Mouse (Mus musculus): Measurements from ENCODE around the gene Lman2.
A peak's percentile ranks its signal among the peaks of the same experiment; 100 is the strongest.

Lman2 gene

DNA sequence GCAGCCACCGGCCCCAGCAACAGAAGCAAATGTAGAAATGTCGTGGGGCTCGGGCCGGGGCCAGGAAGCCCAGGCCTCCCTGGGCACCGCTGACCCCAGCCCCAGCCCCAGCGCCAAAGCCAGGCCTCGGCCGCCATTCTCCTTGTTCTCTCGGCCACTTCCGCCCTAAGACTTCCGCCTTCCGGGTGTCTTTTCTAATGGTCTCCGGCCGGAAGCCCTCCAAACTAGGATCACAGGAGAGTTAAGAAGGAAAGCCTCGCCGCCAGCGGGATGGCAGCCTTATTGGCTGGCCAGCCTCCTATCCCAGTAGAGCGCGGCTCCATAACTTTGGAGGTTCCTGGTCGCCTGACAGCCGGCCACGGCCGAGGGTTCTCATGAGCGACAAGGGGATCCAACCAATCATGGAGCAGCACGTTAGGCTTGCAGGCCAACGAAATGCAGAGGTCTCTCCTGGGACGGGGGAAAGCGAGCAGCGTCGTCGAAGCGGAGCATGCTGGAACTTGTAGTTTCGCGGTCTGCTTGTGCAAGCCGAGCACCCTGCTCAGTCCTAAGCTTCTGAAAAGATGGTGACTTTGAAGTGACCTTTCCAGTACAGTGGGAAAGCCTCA, at the start of gene Lman2:
Lman2 (minus strand) TSS at position 331 of the 608 bp plus-strand sequence.
- DNase-seq (ENCODE audit: low spot score), result peak; percentile 81

DNA sequence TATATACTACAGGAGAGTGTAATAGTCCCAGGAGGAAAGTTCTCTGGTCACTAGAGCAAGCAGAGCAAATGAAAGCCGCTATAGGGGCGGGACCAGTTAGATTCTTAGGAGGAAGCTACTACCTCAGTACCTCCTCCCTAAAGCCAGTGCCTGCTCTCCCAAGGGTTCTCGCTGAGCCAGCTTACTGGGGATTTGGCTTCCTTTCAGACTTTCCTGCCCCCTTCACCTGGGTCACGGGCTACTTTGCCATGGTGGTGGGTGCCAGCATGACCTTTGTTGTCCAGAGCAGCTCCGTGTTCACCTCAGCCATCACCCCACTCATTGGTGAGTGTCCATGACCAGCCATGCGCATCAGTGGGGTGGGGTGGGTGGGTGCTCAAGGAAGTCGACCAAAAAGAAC, 49.2 kb upstream of the Lman2 start:
- DNase-seq (ENCODE audit: low spot score), result no peak

GRCm38 (mm10) chr13:55408546-55409120, 46.0 kb upstream of the Lman2 start:
- DNase-seq (ENCODE audit: low spot score), result no peak

DNA sequence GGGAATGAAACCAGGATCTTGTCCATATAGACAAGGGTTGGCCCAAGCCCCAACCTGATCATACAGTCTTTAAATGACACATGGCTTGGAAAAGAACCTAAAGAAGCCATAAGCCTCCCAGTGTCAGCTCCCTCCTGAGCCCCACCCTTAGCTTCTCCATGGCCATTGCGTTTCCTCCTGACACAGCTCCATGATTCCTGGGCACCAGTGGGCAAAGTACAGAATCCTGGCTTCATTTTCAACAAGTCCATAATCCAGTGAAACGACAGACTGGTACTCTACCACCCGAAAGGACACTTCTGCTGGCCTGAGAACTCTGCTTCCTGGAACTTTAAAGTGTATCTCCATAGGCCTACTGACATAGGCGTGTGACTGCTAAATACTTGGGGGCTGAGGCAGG, 44.8 kb upstream of the Lman2 start:
- DNase-seq (ENCODE audit: low spot score), result no peak

DNA sequence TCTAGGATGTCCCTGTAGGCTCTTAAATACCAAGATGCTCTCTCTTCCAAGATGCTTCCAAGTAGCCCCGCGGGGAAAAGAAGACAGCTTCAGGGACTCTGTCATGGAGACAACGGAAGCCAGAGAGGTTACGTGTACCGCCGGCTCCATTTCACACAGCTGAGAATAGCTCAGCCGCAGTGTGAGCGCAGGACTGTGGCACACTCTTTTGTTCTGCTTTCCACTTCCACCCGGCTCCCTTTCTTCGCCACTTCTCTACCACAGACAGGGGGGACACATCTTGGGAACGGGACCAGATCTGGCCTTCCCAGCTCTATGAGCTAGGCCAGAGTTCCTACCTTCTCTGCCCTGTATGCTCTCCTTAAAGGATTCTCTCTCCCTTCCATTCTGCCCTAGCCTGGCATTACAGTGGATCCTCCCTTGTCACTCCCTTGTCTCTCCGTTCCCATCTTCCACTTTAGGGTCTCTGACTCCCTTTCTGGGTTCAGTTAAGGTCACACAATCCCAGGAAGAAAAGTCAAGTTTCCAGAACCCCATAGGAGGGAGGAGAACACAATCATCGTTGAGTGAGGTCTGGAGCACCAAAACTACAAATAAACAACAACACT, 43.3 kb upstream of the Lman2 start:
- DNase-seq (ENCODE audit: low spot score), result no peak

DNA sequence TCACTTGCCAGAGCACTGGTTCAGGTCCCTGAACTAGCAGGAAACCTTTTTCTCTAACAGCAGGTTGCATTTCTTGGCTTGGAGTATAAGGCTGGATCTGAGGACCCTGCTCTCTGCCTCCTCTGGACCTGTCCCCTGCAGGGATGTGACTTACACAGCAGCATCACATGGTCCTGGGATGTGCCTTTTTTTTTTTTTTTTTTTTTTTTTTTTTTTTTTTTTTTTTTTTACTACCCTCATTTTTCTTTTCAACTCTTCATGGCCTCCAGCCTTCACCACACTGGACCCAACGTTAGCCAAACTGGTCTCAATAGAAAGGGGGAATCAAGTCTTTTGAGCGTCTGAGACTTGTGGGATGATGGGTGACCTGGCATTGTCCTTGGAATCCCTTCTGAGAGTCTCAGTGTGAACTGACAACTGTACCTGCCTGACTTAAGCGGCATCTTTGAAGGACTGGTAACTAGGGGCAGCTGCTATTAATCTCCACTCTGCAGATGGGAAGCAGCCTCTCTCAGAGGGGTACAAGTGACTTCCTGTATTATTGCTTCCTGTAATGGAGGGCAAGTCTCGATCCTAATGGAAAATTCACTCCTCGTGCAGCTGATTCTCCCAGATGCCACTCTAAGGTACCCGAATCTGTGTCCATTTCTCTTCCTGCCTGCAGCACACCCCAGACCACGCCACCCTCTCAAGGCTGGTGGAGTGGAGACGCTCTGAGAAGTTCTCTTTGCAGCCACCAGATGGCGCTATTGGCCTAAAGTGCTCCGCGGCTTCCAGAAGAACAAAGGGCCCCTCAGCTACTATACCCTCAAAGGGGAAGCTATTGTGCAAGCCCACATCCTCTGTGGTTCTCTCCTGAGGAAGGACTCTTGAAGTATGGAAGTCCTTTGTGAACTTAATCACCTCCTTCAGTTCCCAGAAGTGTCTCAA, 42.5 kb upstream of the Lman2 start:
- peak; percentile 41 for DNase-seq (ENCODE audit: low spot score)

- DNase-seq (ENCODE audit: low spot score), result no peak
Measured at GRCm38 (mm10) chr13:55403935-55404852, 41.6 kb upstream of the Lman2 start.

GRCm38 (mm10) chr13:55403266-55403665, 40.7 kb upstream of the Lman2 start:
- DNase-seq (ENCODE audit: low spot score), result no peak

DNA sequence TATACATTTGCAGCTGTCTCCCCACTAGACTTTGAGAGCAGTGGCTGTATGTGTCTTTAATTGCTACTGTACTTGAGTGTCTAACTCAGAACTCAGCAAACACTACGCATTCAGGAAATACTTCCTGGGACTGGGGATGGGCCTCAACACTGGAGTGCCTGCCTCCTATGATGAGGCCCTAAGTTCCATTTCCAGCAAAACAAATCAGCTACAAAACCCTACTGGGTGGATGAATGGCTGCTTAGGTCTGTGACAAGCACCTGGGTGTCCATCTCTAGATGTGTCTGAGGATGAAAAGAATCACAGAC, 37.4 kb upstream of the Lman2 start:
- DNase-seq (ENCODE audit: low spot score), result no peak

DNA sequence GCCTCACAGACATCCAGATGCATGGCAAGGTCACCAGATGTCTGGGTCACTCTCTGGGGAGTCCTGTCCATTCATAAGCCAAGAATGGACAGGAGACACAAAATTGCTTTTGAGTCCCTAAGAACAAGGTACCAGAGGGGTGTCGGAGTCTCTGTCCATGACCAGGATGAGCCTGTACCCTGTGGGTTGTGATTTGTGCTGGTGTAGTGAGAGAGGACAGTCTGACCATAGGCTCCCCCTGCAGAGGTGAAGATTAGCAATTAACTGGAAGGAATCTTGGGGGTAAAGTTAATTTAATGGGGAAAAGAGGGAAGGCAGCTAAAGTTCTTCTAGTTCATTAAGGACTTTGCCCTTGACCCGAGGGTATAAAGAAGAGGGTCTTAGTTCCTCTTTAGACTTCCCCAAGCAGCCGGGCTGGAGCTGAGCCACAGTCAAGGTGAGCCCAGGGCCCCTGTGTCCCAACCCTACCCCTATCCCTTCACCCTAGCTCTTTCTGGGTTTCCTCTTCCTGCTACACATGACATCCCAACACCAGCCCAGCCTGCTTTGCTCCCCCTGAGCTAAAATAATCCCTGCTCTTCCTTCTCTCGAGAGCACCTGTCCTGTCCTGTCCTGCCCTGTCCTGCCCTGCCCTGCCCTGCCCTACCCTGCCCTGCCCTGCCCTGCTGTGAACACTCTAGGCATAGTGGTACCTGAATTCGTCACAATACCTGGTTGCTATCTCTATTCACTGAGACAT, 36.9 kb upstream of the Lman2 start:
- no peak for DNase-seq (ENCODE audit: low spot score)

- no peak for DNase-seq (ENCODE audit: low spot score)
Measured at GRCm38 (mm10) chr13:55398088-55398487, 35.5 kb upstream of the Lman2 start, which contains the start of gene Slc34a1. Gene Slc34a1, plus strand, starts transcription at chr13:55398187.

GRCm38 (mm10) chr13:55392933-55393332, 30.4 kb upstream of the Lman2 start:
- DNase-seq (ENCODE audit: low spot score), result no peak

GRCm38 (mm10) chr13:55391626-55392029, 29.0 kb upstream of the Lman2 start:
- DNase-seq (ENCODE audit: low spot score), result no peak

DNA sequence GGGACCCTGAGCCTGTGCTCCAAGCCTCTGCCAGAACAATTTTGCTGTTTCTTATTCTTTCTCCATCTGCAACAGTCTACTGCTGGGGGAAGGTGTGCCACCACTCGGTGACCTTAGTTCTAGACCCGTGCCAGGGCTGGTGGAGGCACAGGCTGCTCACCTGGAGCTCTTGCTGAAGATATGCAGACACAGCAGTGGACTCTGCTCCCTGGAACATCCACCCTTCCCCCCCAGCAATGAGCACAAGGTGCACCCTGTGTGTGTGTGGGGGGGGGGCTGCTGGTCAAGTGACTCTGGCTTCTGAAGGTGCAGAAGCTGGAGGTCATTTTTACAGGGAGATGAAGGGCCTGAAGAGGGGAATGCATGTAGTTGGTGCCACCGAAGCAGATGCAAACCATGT, 28.1 kb upstream of the Lman2 start:
- no peak for DNase-seq (ENCODE audit: low spot score)

GRCm38 (mm10) chr13:55381790-55382189, 19.2 kb upstream of the Lman2 start:
- DNase-seq (ENCODE audit: low spot score), result no peak

DNA sequence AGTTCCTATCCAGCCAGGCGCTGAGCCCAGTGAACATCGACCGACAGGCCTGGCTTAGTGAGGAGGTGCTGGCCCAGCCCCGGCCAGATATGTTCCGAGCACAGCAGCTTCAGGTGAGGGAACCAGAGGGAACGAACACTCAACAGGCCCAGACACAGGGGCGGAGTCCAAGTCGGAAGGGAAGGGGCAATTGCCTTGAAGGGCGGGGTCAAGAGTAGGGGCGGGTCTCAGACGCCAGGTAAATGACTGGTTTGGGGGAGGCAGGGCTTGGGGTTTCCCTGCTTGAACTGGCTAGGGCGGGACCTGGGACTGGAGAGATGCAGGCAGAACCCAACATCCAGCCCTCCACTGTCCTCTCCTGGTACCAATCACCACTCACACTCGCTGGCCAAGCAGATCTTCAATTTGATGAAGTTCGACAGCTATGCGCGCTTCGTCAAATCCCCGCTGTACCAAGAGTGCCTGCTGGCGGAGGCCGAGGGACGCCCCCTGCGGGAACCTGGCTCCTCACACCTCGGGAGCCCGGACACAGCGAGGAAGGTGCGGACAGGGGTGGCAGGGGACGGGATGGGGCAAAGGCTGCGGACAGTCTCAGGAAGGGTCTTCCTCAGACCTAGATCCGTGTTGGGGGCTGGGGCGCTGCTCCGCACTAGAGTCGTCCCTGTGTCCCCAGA, 16.5 kb upstream of the Lman2 start:
- DNase-seq (ENCODE audit: low spot score), result no peak

- no peak for DNase-seq (ENCODE audit: low spot score)
Measured at GRCm38 (mm10) chr13:55375877-55376276, 13.3 kb upstream of the Lman2 start.

- DNase-seq (ENCODE audit: low spot score), result no peak
Measured at GRCm38 (mm10) chr13:55374206-55374924, 11.8 kb upstream of the Lman2 start.

DNA sequence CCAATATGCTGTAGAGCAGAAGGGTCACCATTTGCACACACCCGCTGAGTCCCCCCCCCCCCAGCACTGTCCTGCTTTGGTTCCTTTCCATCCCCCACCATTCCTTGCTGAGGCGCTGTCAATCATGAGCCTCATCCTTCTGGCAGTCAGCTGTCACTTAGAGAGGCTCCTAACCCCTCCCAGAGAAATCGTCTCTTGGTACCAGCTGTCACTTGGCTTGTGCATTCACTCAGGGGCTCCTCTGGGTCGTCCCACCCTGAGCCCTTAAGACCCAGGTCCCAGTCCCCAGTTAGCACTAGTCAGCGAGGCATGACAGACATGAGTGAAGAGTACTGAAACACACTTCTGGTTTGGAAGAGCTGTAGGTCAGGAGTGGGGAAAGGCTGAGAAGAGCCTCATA, 9.2 kb upstream of the Lman2 start:
- DNase-seq (ENCODE audit: low spot score), result no peak
